Mouse (Mus musculus): ENCODE measurements around the gene Slc31a1. TPM values are rescaled to one million over a fixed set of nuclear protein-coding genes. Genes with fewer than 3 reads are reported as not detected.

Gene Slc31a1
- total RNA-seq, 2 experiments from 2014 or later = 79.7 to 82.3 TPM

- DNase-seq (ENCODE audit: low spot score in 2 of 2) = no peak
These were observed 38.4 kb downstream of the Slc31a1 start for GRCm38 (mm10) chr4:62398956-62399355.

- DNase-seq (ENCODE audit: low spot score in 2 of 2) = no peak
These were observed 45.6 kb downstream of the Slc31a1 start for GRCm38 (mm10) chr4:62406133-62406532.

GRCm38 (mm10) chr4:62407730-62408582, 47.4 kb downstream of the Slc31a1 start:
- DNase-seq (ENCODE audit: low spot score in 2 of 2) = peak in 1 of 2 experiments; percentile 26

GRCm38 (mm10) chr4:62408601-62409282, 48.2 kb downstream of the Slc31a1 start, which contains the start of the genes Cdc26 and Prpf4:
TSS of gene Cdc26 (minus strand) at chr4:62408642.
TSS of gene Prpf4 (plus strand) at chr4:62408797.
- DNase-seq (ENCODE audit: low spot score in 2 of 2) = peak; percentile 77 to 92

GRCm38 (mm10) chr4:62409615-62410014, 49.1 kb downstream of the Slc31a1 start:
- no peak for DNase-seq (ENCODE audit: low spot score in 2 of 2)

- no peak for DNase-seq (ENCODE audit: low spot score in 2 of 2)
These were observed 49.8 kb downstream of the Slc31a1 start for GRCm38 (mm10) chr4:62410325-62410724.

GRCm38 (mm10) chr4:62411606-62412005, 51.1 kb downstream of the Slc31a1 start:
- no peak for DNase-seq (ENCODE audit: low spot score in 2 of 2)

- no peak for DNase-seq (ENCODE audit: low spot score in 2 of 2)
These were observed 57.9 kb downstream of the Slc31a1 start for GRCm38 (mm10) chr4:62418448-62418847.

GRCm38 (mm10) chr4:62419091-62419490, 58.6 kb downstream of the Slc31a1 start:
- no peak for DNase-seq (ENCODE audit: low spot score in 2 of 2)

GRCm38 (mm10) chr4:62425891-62426290, 65.4 kb downstream of the Slc31a1 start:
- no peak for DNase-seq (ENCODE audit: low spot score in 2 of 2)

GRCm38 (mm10) chr4:62427978-62428758, 67.6 kb downstream of the Slc31a1 start:
- DNase-seq (ENCODE audit: low spot score in 2 of 2) = no peak

- no peak for DNase-seq (ENCODE audit: low spot score in 2 of 2)
These were observed 69.1 kb downstream of the Slc31a1 start for GRCm38 (mm10) chr4:62429616-62430015.

- no peak for DNase-seq (ENCODE audit: low spot score in 2 of 2)
These were observed 70.2 kb downstream of the Slc31a1 start for GRCm38 (mm10) chr4:62430678-62431077.

GRCm38 (mm10) chr4:62431522-62431921, 71.0 kb downstream of the Slc31a1 start:
- no peak for DNase-seq (ENCODE audit: low spot score in 2 of 2)

GRCm38 (mm10) chr4:62433939-62434870, 73.7 kb downstream of the Slc31a1 start:
- DNase-seq (ENCODE audit: low spot score in 2 of 2) = no peak

- no peak for DNase-seq (ENCODE audit: low spot score in 2 of 2)
These were observed 74.6 kb downstream of the Slc31a1 start, which contains the start of gene Rnf183 for GRCm38 (mm10) chr4:62435081-62435480. TSS of gene Rnf183 (minus strand) at chr4:62435252.

GRCm38 (mm10) chr4:62437256-62437778, 76.8 kb downstream of the Slc31a1 start:
- DNase-seq (ENCODE audit: low spot score in 2 of 2) = no peak

- no peak for DNase-seq (ENCODE audit: low spot score in 2 of 2)
These were observed 77.3 kb downstream of the Slc31a1 start for GRCm38 (mm10) chr4:62437871-62438270.

- no peak for DNase-seq (ENCODE audit: low spot score in 2 of 2)
These were observed 79.3 kb downstream of the Slc31a1 start for GRCm38 (mm10) chr4:62439793-62440192.

GRCm38 (mm10) chr4:62440544-62440943, 80.0 kb downstream of the Slc31a1 start:
- no peak for DNase-seq (ENCODE audit: low spot score in 2 of 2)
